Mouse (Mus musculus) small intestine, adult 2 months (tissue): ENCODE data around the gene Lrwd1.

Source experiments
- CTCF ChIP-seq: fragments of 200-500 bp; IDR thresholded peaks from 2 replicates; pipeline ENCODE4 v1.5.1; 2012; ENCODE audit warnings: low read depth, mild to moderate bottlenecking, control low read depth, inconsistent platforms, low read length, moderate library complexity, mixed read lengths; ENCODE audit not compliant: insufficient replicate concordance, insufficient read length; ENCODE audit errors: extremely low read depth
- POLR2A ChIP-seq: fragments of 200-500 bp; IDR thresholded peaks from 2 replicates; pipeline ENCODE4 v1.6.1; 2012; ENCODE audit warnings: low read depth, mild to moderate bottlenecking, control low read depth, inconsistent platforms, low read length, moderate library complexity

DNA sequence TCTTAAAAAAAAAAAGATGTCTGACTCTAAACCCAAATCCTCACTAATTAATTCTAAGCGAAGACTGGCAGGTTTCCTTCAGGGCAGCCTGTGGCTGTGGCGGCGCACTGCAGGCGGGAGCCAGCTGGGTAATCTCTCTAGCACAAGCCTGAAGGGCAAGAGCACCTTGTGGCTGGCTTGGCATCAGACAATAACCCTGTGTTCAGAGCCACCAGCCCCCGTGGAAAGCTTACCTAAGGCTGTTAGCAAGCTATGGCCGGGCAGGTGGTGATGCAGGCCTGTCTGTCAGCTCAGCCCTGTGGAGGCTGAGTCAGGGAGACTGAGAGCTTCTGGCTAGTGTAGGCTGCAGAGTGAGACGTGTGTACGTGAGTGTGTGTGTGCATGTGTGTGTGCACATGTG is 29.4 kb upstream of the Lrwd1 start:
- TF ChIP-seq CTCF (no peak), POLR2A (no peak)
